Mouse (Mus musculus): Measurements from ENCODE around the gene Sardh. TPM values are rescaled to one million over a fixed set of nuclear protein-coding genes. Genes with fewer than 3 reads are reported as not detected.

The Sardh gene
- polyA plus RNA-seq (2014; fragmentation: Illumina TruSeq; extraction: RNeasy Lipid Tissue Mini Kit (QIAGEN cat#74804); ENCODE audit: low read depth, low replicate concordance), result 0.63 TPM

DNA sequence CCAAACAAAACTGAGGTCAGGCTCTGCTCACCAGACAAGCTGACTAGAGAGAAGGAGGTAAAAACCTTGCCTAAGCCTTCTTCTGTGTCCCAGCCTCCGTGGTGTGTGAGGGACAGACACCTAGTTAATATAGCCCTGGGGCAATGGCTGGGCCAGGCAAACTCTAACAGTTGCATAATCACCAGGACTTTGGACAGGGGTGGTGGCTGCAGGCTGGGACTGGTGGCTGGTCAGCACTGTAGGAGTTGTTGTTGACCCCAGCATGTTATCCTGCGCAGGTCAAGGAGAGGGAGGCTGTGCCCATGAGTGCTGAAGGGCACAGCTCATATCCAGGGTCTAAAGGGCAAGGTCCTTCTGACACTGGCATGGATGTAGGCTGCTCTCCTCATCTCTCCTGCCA, at the start of gene Sardh:
TSS of gene Sardh (minus strand) at position 127 of the 400 bp plus-strand sequence.

DNA sequence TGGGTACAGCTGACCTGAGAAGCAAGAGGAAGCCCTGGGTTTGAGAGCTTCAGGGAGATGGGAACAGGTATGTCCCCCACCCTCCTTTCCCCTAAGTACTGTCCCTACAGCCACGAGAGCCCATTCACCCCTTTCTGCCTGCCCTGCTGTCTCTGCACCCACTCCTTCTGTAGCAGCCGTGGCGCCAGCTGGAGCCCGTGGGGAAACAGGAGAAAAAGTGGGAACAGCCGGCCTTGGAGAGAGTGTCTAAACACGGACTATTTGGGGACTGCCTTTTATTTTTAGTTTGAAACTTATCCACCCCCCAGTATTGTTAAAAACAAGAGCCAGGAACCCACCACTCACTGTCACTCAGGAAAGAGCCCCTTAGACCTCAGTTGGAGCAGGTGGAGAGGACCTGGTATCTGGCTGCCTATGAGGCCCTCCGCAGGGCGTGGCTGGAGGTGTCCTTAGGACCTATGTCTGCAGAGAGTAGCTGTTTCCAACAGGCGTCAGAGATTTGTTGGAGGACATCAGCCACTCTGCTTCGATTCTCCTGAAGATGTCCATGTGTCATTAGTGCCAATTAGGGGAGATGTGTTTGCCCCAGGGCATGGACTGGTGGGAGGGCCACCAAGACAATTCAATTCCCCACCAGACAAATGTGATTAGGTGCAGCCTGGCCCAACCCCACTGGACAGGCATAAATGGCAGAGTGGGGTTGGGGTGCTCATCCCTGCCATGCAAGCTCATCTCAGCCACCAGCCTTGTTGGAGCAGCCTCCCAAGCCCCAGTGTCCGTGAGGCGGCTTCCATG, 83.1 kb downstream of the Sardh start, which contains the start of gene Dbh:
TSS of gene Dbh (plus strand) at position 438 of the 795 bp plus-strand sequence.

DNA sequence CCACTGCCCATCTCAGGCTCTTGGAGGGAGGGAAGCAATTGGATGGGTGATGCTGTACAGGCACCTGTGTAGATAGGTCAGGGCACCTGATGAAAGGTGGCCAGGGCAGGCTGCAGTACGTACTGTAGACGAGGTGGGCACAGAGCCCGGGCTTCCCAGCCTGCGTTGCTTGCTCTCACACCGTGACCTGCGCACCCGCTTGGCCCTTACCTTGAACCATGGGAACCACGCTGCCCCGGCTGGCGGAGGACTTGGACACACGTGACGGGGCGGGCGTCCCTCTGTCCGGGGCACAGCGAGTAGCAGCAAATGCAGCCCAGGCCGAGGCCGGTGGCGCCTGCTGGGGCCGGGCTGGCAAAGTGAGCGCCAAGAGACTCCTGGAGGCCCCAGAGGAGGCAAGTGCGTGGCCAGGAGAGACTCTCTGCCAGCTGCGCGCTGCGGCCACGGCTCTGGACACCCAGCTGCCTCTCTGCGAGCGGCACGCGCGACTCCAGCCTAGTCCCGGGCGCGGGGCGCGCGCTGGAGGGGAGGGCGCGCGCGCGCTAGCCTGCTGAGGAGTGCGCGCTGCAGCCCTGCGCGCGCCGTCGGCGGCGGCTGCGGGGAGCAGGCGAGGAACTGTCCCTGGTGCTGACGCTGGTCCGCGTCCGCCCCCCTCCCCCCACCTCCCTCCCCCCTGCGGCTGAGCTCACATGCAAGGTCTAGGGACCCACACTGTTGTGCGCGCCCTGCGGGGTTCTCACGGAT, 106.0 kb downstream of the Sardh start, which contains the start of gene Fam163b:
TSS of gene Fam163b (minus strand) at position 542 of the 744 bp plus-strand sequence.

Other genes with a start within 250 kb of the Sardh start
- 25.0 TPM for gene Cacfd1, start 238.4 kb downstream of the Sardh start, polyA plus RNA-seq (2014; fragmentation: Illumina TruSeq; extraction: RNeasy Lipid Tissue Mini Kit (QIAGEN cat#74804); ENCODE audit: low read depth, low replicate concordance)
- not detected for gene Slc2a6, start 220.3 kb downstream of the Sardh start, polyA plus RNA-seq (2014; fragmentation: Illumina TruSeq; extraction: RNeasy Lipid Tissue Mini Kit (QIAGEN cat#74804); ENCODE audit: low read depth, low replicate concordance)
- gene Mymk, start 176.2 kb downstream of the Sardh start, polyA plus RNA-seq (2014; fragmentation: Illumina TruSeq; extraction: RNeasy Lipid Tissue Mini Kit (QIAGEN cat#74804); ENCODE audit: low read depth, low replicate concordance), result not detected
- not detected for gene Adamtsl2, start 169.0 kb downstream of the Sardh start, polyA plus RNA-seq (2014; fragmentation: Illumina TruSeq; extraction: RNeasy Lipid Tissue Mini Kit (QIAGEN cat#74804); ENCODE audit: low read depth, low replicate concordance)
- not detected for gene Fam163b, start 105.8 kb downstream of the Sardh start, polyA plus RNA-seq (2014; fragmentation: Illumina TruSeq; extraction: RNeasy Lipid Tissue Mini Kit (QIAGEN cat#74804); ENCODE audit: low read depth, low replicate concordance)
- not detected for gene Dbh, start 83.1 kb downstream of the Sardh start, polyA plus RNA-seq (2014; fragmentation: Illumina TruSeq; extraction: RNeasy Lipid Tissue Mini Kit (QIAGEN cat#74804); ENCODE audit: low read depth, low replicate concordance)
- 2.6 TPM for gene Vav2, start 178.7 kb upstream of the Sardh start, polyA plus RNA-seq (2014; fragmentation: Illumina TruSeq; extraction: RNeasy Lipid Tissue Mini Kit (QIAGEN cat#74804); ENCODE audit: low read depth, low replicate concordance)
- 0.22 TPM for gene Brd3os, start 194.0 kb upstream of the Sardh start, polyA plus RNA-seq (2014; fragmentation: Illumina TruSeq; extraction: RNeasy Lipid Tissue Mini Kit (QIAGEN cat#74804); ENCODE audit: low read depth, low replicate concordance)